8 mouse cellular contexts compared by ENCODE assay signal in genomic region chr16:17200953-17201707, GRCm38 (mm10). TPM values are rescaled to one million over a fixed set of nuclear protein-coding genes. Genes with fewer than 3 reads are reported as not detected.
DNase-seq lines count a peak whose midpoint lies in the region; ATAC-seq and TF ChIP-seq lines count a peak whose summit lies in the region.

No protein-coding gene starts in this region.

- peaks cover 3% of the 10 kb centered on the region for H3K27me3 ChIP-seq in erythroblast, embryonic 14.5 days (ENCODE audit: control insufficient read depth)
- H3K27me3 ChIP-seq in heart, embryonic 12.5 days (replicated peaks), result peaks cover 2% of the 10 kb centered on the region
- H3K27me3 ChIP-seq in kidney, postnatal 0 days (ENCODE audit: insufficient read depth, low read length), result no peaks in the 10 kb centered on the region
- H3K27me3 ChIP-seq in liver, adult 2 months (ENCODE audit: control insufficient read depth, insufficient read depth, low read length), result no peaks in the 10 kb centered on the region
- no peaks in the 10 kb centered on the region for H3K27me3 ChIP-seq in myocyte (ENCODE audit: control insufficient read depth, insufficient read depth, insufficient read length)

- peak overlapping the region; percentile 87 for H3K27ac ChIP-seq in heart, embryonic 12.5 days (ENCODE audit: poor library complexity, severe bottlenecking)
- peak overlapping the region; percentile 81 for H3K27ac ChIP-seq in kidney, postnatal 0 days
- peak overlapping the region; percentile 54 for H3K27ac ChIP-seq in liver, adult 2 months (replicated peaks; ENCODE audit: insufficient read depth, low read depth, low read length)

- peak overlapping the region; percentile 76 for H3K4me2 ChIP-seq in heart, embryonic 12.5 days
- H3K4me2 ChIP-seq in kidney, postnatal 0 days (ENCODE audit: low read length), result peak overlapping the region; percentile 72
- peak overlapping the region; percentile 94 for H3K4me2 ChIP-seq in myocyte (ENCODE audit: low read depth)

- no peak for TF ChIP-seq CTCF in kidney, postnatal 0 days (IDR thresholded peaks at IDR 0.05; ENCODE audit: low read depth)
- no peak for TF ChIP-seq CTCF in liver, adult 2 months (IDR thresholded peaks at IDR 0.05; ENCODE audit: low read depth, low read length)

- peak; percentile 92 for ATAC-seq in heart, embryonic 12.5 days (ENCODE audit: insufficient number of reproducible peaks, low FRiP score)
- peak; percentile 87 for ATAC-seq in kidney, postnatal 0 days (replicated peaks; ENCODE audit: low FRiP score, low read depth)

- H3K79me2 ChIP-seq in liver, adult 2 months (ENCODE audit: control insufficient read depth, insufficient read depth, low read length), result peaks cover 27% of the 10 kb centered on the region; the same call in 1 of the 2 replicates
- H3K79me2 ChIP-seq in myocyte (ENCODE audit: control insufficient read depth, insufficient read depth), result peaks cover 49% of the 10 kb centered on the region

- peak; percentile 87 for DNase-seq in CD4-positive helper T cell, adult 2 months (ENCODE audit: low read depth, low spot score)
- DNase-seq in brain, embryonic 18.5 days (ENCODE audit: low read depth, low spot score), result peak; percentile 71
- DNase-seq in kidney, postnatal 0 days (ENCODE audit: low spot score), result peak; percentile 89
- peak; percentile 70 for DNase-seq in liver, adult 2 months (ENCODE audit: extremely low read depth, low read depth, low spot score)
- DNase-seq in spleen, postnatal 4 days (ENCODE audit: low spot score in 2 of 2), result peak; percentile 83 to 89

- no peak for TF ChIP-seq POLR2A in liver, adult 2 months (IDR thresholded peaks at IDR 0.05; ENCODE audit: extremely low read depth, insufficient read depth, low read length)
- peak; percentile 68 for TF ChIP-seq POLR2A in myocyte (IDR thresholded peaks at IDR 0.05; ENCODE audit: insufficient read length, low read depth)

- peaks cover 35% of the 10 kb centered on the region for H3K4me1 ChIP-seq in erythroblast, embryonic 14.5 days (ENCODE audit: control insufficient read depth)
- H3K4me1 ChIP-seq in heart, embryonic 12.5 days (replicated peaks), result peaks cover 13% of the 10 kb centered on the region
- peaks cover 7% of the 10 kb centered on the region; the same call in 1 of the 2 replicates for H3K4me1 ChIP-seq in kidney, postnatal 0 days (replicated peaks; ENCODE audit: insufficient read depth, low read length)
- H3K4me1 ChIP-seq in liver, adult 2 months (ENCODE audit: control insufficient read depth, insufficient read depth, low read length), result peaks cover 7% of the 10 kb centered on the region

- peak overlapping the region; percentile 99 for H3K4me3 ChIP-seq in erythroblast, embryonic 14.5 days (replicated peaks)
- H3K4me3 ChIP-seq in heart, embryonic 12.5 days, result peak overlapping the region; percentile 86
- H3K4me3 ChIP-seq in kidney, postnatal 0 days (replicated peaks; ENCODE audit: low read depth, low read length), result peak overlapping the region; percentile 98
- peak overlapping the region; percentile 88 for H3K4me3 ChIP-seq in liver, adult 2 months (ENCODE audit: insufficient read depth, low read depth, low read length)
- H3K4me3 ChIP-seq in myocyte, result peak overlapping the region; percentile 85

- peaks cover 20% of the 10 kb centered on the region for H3K36me3 ChIP-seq in erythroblast, embryonic 14.5 days (ENCODE audit: control insufficient read depth)
- no peaks in the 10 kb centered on the region for H3K36me3 ChIP-seq in heart, embryonic 12.5 days
- H3K36me3 ChIP-seq in kidney, postnatal 0 days (ENCODE audit: insufficient read depth, low read length), result no peaks in the 10 kb centered on the region; the same call in 1 of the 2 replicates
- H3K36me3 ChIP-seq in liver, adult 2 months (ENCODE audit: control insufficient read depth, insufficient read depth, low read length), result no peaks in the 10 kb centered on the region
- no peaks in the 10 kb centered on the region for H3K36me3 ChIP-seq in myocyte (ENCODE audit: control insufficient read depth, insufficient read depth)

- H3ac ChIP-seq in myocyte (ENCODE audit: control insufficient read depth, insufficient read length), result peak overlapping the region; percentile 83

- no peaks in the 10 kb centered on the region for H3K9me3 ChIP-seq in erythroblast, embryonic 14.5 days (ENCODE audit: control insufficient read depth, low read length)
- no peaks in the 10 kb centered on the region for H3K9me3 ChIP-seq in heart, embryonic 12.5 days (replicated peaks)
- no peaks in the 10 kb centered on the region for H3K9me3 ChIP-seq in kidney, postnatal 0 days (replicated peaks; ENCODE audit: low read length)

- WGBS in heart, embryonic 12.5 days, result under 1% methylated on average over 67 of the region's 72 CpGs
- under 1% methylated on average over 69 of the region's 72 CpGs for WGBS in kidney, postnatal 0 days
- WGBS in liver, adult 2 months, result under 1% methylated on average over 72 of the region's 72 CpGs

- H3K9ac ChIP-seq in heart, embryonic 12.5 days, result peak overlapping the region; percentile 98
- H3K9ac ChIP-seq in kidney, postnatal 0 days (ENCODE audit: low read depth, low read length), result peak overlapping the region; percentile 99
- peak overlapping the region; percentile 96 for H3K9ac ChIP-seq in liver, adult 2 months (ENCODE audit: low read depth, low read length)

TF ChIP-seq in myocyte, 11 proteins besides CTCF, POLR2A, EP300 and RAD21:
- TF ChIP-seq CEBPB (IDR thresholded peaks at IDR 0.05; ENCODE audit: insufficient read depth, poor library complexity, severe bottlenecking), result no peak
- peak; percentile 15 for TF ChIP-seq E2F4 (IDR thresholded peaks at IDR 0.05; ENCODE audit: insufficient read depth)
- TF ChIP-seq POLR2AphosphoS2 (IDR thresholded peaks at IDR 0.05; ENCODE audit: insufficient read length, low read depth), result peak; percentile 70
- no peak for TF ChIP-seq MAX (IDR thresholded peaks at IDR 0.05; ENCODE audit: low read depth)

RNA-seq across cellular contexts. Expression of gene Ube2l3, which starts 1.3 kb away (rescaled TPM):
- 11.7 and 11.9 TPM in 2 replicates for polyA plus RNA-seq in erythroblast, embryonic 14.5 days (2012)
- 310 and 321 TPM in 2 replicates for polyA plus RNA-seq in heart, embryonic 12.5 days (2016; fragmentation: Nextera tagmentation; extraction: Ambion mirVana)
- 316 and 327 TPM in 2 replicates for polyA plus RNA-seq in kidney, postnatal 0 days (2015; fragmentation: Nextera tagmentation; extraction: Ambion mirVana)
- total RNA-seq in liver, adult 2 months (2014; rRNA removed), result 33.8 and 34.7 TPM in 2 replicates
- 45.7 and 54.0 TPM in 2 replicates for polyA plus RNA-seq in liver, adult 2 months (2012; rRNA removed)
- polyA plus RNA-seq in myocyte (2012; fragmentation: generic; extraction: Trizol), result 124 TPM

RNA-seq across cellular contexts. Expression of gene Rimbp3, which starts 7.3 kb away (rescaled TPM):
- polyA plus RNA-seq in erythroblast, embryonic 14.5 days (2012), result not detected in 2 replicates
- polyA plus RNA-seq in heart, embryonic 12.5 days (2016; fragmentation: Nextera tagmentation; extraction: Ambion mirVana), result 0.24 and 0.26 TPM in 2 replicates
- 0.26 and 0.28 TPM in 2 replicates for polyA plus RNA-seq in kidney, postnatal 0 days (2015; fragmentation: Nextera tagmentation; extraction: Ambion mirVana)
- total RNA-seq in liver, adult 2 months (2014; rRNA removed), result not detected in 2 replicates
- polyA plus RNA-seq in liver, adult 2 months (2012; rRNA removed), result not detected in 2 replicates
- 0.07 TPM for polyA plus RNA-seq in myocyte (2012; fragmentation: generic; extraction: Trizol)

RNA-seq across cellular contexts. Expression of gene Hic2, which starts 32.2 kb away (rescaled TPM):
- polyA plus RNA-seq in erythroblast, embryonic 14.5 days (2012), result 0.13 and 0.20 TPM in 2 replicates
- 6.5 and 7.0 TPM in 2 replicates for polyA plus RNA-seq in heart, embryonic 12.5 days (2016; fragmentation: Nextera tagmentation; extraction: Ambion mirVana)
- polyA plus RNA-seq in kidney, postnatal 0 days (2015; fragmentation: Nextera tagmentation; extraction: Ambion mirVana), result 2.1 and 2.4 TPM in 2 replicates
- total RNA-seq in liver, adult 2 months (2014; rRNA removed), result 0.83 and 1.2 TPM in 2 replicates
- 0.87 and 1.1 TPM in 2 replicates for polyA plus RNA-seq in liver, adult 2 months (2012; rRNA removed)
- polyA plus RNA-seq in myocyte (2012; fragmentation: generic; extraction: Trizol), result 1.1 TPM

RNA-seq across cellular contexts. Expression of gene Ccdc116, which starts 54.1 kb away (rescaled TPM):
- 0.02 and 0.03 TPM in 2 replicates for polyA plus RNA-seq in erythroblast, embryonic 14.5 days (2012)
- 0.27 and 0.33 TPM in 2 replicates for polyA plus RNA-seq in heart, embryonic 12.5 days (2016; fragmentation: Nextera tagmentation; extraction: Ambion mirVana)
- polyA plus RNA-seq in kidney, postnatal 0 days (2015; fragmentation: Nextera tagmentation; extraction: Ambion mirVana), result 0.26 and 0.34 TPM in 2 replicates
- total RNA-seq in liver, adult 2 months (2014; rRNA removed), result 0.07 TPM in 1 of 2 replicates, not detected in the other
- 0.05 and 0.07 TPM in 2 replicates for polyA plus RNA-seq in liver, adult 2 months (2012; rRNA removed)
- polyA plus RNA-seq in myocyte (2012; fragmentation: generic; extraction: Trizol), result 0.17 TPM

RNA-seq across cellular contexts. Expression of gene Ydjc, which starts 56.7 kb away (rescaled TPM):
- polyA plus RNA-seq in erythroblast, embryonic 14.5 days (2012), result 0.28 and 0.46 TPM in 2 replicates
- 4.6 and 5.4 TPM in 2 replicates for polyA plus RNA-seq in heart, embryonic 12.5 days (2016; fragmentation: Nextera tagmentation; extraction: Ambion mirVana)
- 9.0 and 9.1 TPM in 2 replicates for polyA plus RNA-seq in kidney, postnatal 0 days (2015; fragmentation: Nextera tagmentation; extraction: Ambion mirVana)
- 0.28 and 0.94 TPM in 2 replicates for total RNA-seq in liver, adult 2 months (2014; rRNA removed)
- 0.22 and 0.48 TPM in 2 replicates for polyA plus RNA-seq in liver, adult 2 months (2012; rRNA removed)
- 8.2 TPM for polyA plus RNA-seq in myocyte (2012; fragmentation: generic; extraction: Trizol)

Comparison
In these comparisons a context has a peak if more than half of its experiments do, and no peak if none do; other contexts are left out.
1. Peak in every context shown above with its lines: DNase-seq, ATAC-seq, H3K4me3 ChIP-seq and H3K27ac ChIP-seq.